Mouse (Mus musculus) midbrain, postnatal 0 days (tissue): ENCODE measurements around the gene Mfsd14a. TPM values are rescaled to one million over a fixed set of nuclear protein-coding genes. Genes with fewer than 3 reads are reported as not detected.

ENCODE experiments used
- ATAC-seq: fragments of 200-750 bp; cut with Nextera tagmentation; 2 replicates; pipeline ENCODE4 v1.8.0; 2017; ENCODE audit warnings: moderate number of reproducible peaks, mild to moderate bottlenecking, moderate TSS enrichment, moderate library complexity; ENCODE audit not compliant: low FRiP score
- DNase-seq: peaks from one replicate; pipeline ENCODE4 v3.0.0-alpha.2; 2015; ENCODE audit warnings: low spot score
- H3K27ac ChIP-seq: fragments of 300-500 bp; sonication (generic); 2 replicates; pipeline ENCODE4 v1.5.1; 2014; ENCODE audit warnings: low read depth, mild to moderate bottlenecking, low read length, mixed read lengths
- H3K27me3 ChIP-seq: fragments of 300-500 bp; sonication (generic); 2 replicates; pipeline ENCODE4 v1.6.1; 2014; ENCODE audit warnings: low read length, control low read depth, mixed read lengths; ENCODE audit not compliant: insufficient read depth
- H3K36me3 ChIP-seq: fragments of 300-500 bp; sonication (generic); 2 replicates; pipeline ENCODE4 v1.6.1; 2014; ENCODE audit warnings: low read length, control low read depth, mixed read lengths; ENCODE audit not compliant: insufficient read depth
- H3K4me1 ChIP-seq: fragments of 300-500 bp; sonication (generic); 2 replicates; pipeline ENCODE4 v1.6.1; 2014; ENCODE audit warnings: mild to moderate bottlenecking, control low read depth, antibody characterized with exemption, low read length, mixed read lengths; ENCODE audit not compliant: insufficient read depth
- H3K4me2 ChIP-seq: fragments of 300-500 bp; sonication (generic); 2 replicates; pipeline ENCODE4 v1.6.1; 2014; ENCODE audit warnings: low read depth, mild to moderate bottlenecking, low read length, mixed read lengths; ENCODE audit not compliant: poor library complexity, severe bottlenecking
- H3K4me3 ChIP-seq: fragments of 300-500 bp; sonication (generic); 2 replicates; pipeline ENCODE4 v1.5.1; 2014; ENCODE audit warnings: low read depth, mild to moderate bottlenecking, low read length, moderate library complexity
- H3K9ac ChIP-seq: fragments of 300-500 bp; sonication (generic); replicated peaks from 2 replicates; pipeline ENCODE4 v1.6.1; 2014; ENCODE audit warnings: mild to moderate bottlenecking, low read length, moderate library complexity, mixed read lengths; ENCODE audit not compliant: poor library complexity, severe bottlenecking
- H3K9me3 ChIP-seq: fragments of 300-500 bp; sonication (generic); 2 replicates; pipeline ENCODE4 v1.6.1; 2016; ENCODE audit warnings: low read length, control low read depth
- CTCF ChIP-seq: IDR thresholded peaks from 2 replicates; pipeline ENCODE4 v1.5.1; 2016; ENCODE audit warnings: antibody characterized with exemption, mild to moderate bottlenecking
- WGBS: fragments of 180-500 bp; shearing (Covaris S2); extraction: QIAGEN DNeasy Blood & Tissue Kit; methylation state at CpG from one replicate; pipeline ENCODE4 v1.1.7; 2014; 5-methylcytosine and 5-hydroxymethylcytosine counted together
- polyA plus RNA-seq: library from polyadenylated mRNA; unstranded; fragments of >200 nt; fragmentation: Nextera tagmentation; extraction: Ambion mirVana; gene quantifications from 2 replicates; pipeline ENCODE4 v1.2.1, GENCODE M21; 2015
- total RNA-seq: library from RNA; depleted of rRNA; stranded (reverse); fragments of >200 nt; gene quantifications from 2 replicates; pipeline ENCODE4 v1.2.3, GENCODE M21; 2014

Gene Mfsd14a
- total and polyA plus RNA-seq, 2 experiments from 2014 or later: 50.6 to 51.1 TPM

GRCm38 (mm10) chr3:116646387-116646786 is 16.1 kb downstream of the Mfsd14a start:
- WGBS: 100% methylated on average over 1 of the region's 1 CpGs
- Histone ChIP-seq H3K4me1 (no peaks in the 10 kb centered on the region), H3K27ac (no peak overlapping the region), H3K27me3 (no peaks in the 10 kb centered on the region), H3K4me3 (no peak overlapping the region), H3K4me2 (no peak overlapping the region), H3K9ac (no peak overlapping the region), H3K9me3 (no peaks in the 10 kb centered on the region), H3K36me3 (peaks cover 34% of the 10 kb centered on the region)
- DNase-seq (no peak), ATAC-seq (no peak)
- no peak for TF ChIP-seq CTCF

- Histone ChIP-seq H3K4me1 (no peaks in the 10 kb centered on the region), H3K4me2 (no peak overlapping the region), H3K36me3 (peaks cover 56% of the 10 kb centered on the region), H3K9ac (no peak overlapping the region), H3K9me3 (no peaks in the 10 kb centered on the region), H3K27ac (no peak overlapping the region), H3K27me3 (no peaks in the 10 kb centered on the region), H3K4me3 (no peak overlapping the region)
- no peak for DNase-seq
- 89% methylated on average over 2 of the region's 2 CpGs for WGBS
- no peak for TF ChIP-seq CTCF
- no peak for ATAC-seq
Observed at GRCm38 (mm10) chr3:116642373-116642772, 20.1 kb downstream of the Mfsd14a start.

DNA sequence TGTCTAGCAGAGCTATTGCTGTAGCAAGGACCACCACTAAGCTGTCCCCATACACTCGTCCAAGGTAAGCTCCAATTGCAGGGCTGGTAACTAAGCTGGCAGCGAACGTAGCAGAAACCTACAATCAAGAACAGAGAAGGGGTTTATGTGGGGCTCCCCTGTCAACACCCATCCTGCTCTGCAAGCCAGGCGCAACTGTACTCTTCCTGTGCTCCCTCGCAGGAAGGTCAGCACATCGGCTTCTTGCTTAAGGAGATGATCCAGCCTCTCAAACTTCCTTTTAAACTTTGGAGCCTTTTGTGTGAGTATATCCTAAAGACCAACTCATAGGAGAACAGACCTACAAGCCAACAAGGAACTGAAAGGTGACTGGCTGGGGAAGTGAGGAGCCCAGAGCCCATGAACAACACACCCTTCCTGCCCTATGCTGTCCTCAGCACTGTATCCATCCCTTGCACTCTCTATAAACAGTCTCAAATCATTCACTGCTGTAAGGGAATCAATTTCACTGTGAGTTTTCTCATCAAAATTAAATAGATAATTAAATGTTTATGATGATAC is 20.6 kb downstream of the Mfsd14a start:
- H3K4me3 ChIP-seq: no peak overlapping the region
- H3K9me3 ChIP-seq: no peaks in the 10 kb centered on the region
- no peak overlapping the region for H3K27ac ChIP-seq
- WGBS: 91% methylated on average over 6 of the region's 6 CpGs
- H3K9ac ChIP-seq: no peak overlapping the region
- H3K4me1 ChIP-seq: no peaks in the 10 kb centered on the region
- no peak overlapping the region for H3K4me2 ChIP-seq
- no peak for TF ChIP-seq CTCF
- H3K27me3 ChIP-seq: no peaks in the 10 kb centered on the region
- no peak for ATAC-seq
- H3K36me3 ChIP-seq: peaks cover 54% of the 10 kb centered on the region
- no peak for DNase-seq

GRCm38 (mm10) chr3:116640024-116640423 is 22.5 kb downstream of the Mfsd14a start:
- no peaks in the 10 kb centered on the region for H3K4me1 ChIP-seq
- 93% methylated on average over 1 of the region's 1 CpGs for WGBS
- H3K9ac ChIP-seq: no peak overlapping the region
- H3K4me3 ChIP-seq: no peak overlapping the region
- ATAC-seq (no peak), DNase-seq (no peak)
- H3K27me3 ChIP-seq: no peaks in the 10 kb centered on the region
- H3K36me3 ChIP-seq: peaks cover 48% of the 10 kb centered on the region
- H3K4me2 ChIP-seq: no peak overlapping the region
- H3K9me3 ChIP-seq: no peaks in the 10 kb centered on the region
- no peak overlapping the region for H3K27ac ChIP-seq
- TF ChIP-seq CTCF: no peak

- Histone ChIP-seq H3K4me3 (no peak overlapping the region), H3K27me3 (no peaks in the 10 kb centered on the region), H3K27ac (no peak overlapping the region), H3K36me3 (peaks cover 58% of the 10 kb centered on the region), H3K9me3 (no peaks in the 10 kb centered on the region), H3K9ac (no peak overlapping the region), H3K4me2 (no peak overlapping the region), H3K4me1 (no peaks in the 10 kb centered on the region)
- DNase-seq: no peak
- no peak for ATAC-seq
- TF ChIP-seq CTCF: no peak
- 93% methylated on average over 7 of the region's 7 CpGs for WGBS
Observed at GRCm38 (mm10) chr3:116638572-116638971, 23.9 kb downstream of the Mfsd14a start.

DNA sequence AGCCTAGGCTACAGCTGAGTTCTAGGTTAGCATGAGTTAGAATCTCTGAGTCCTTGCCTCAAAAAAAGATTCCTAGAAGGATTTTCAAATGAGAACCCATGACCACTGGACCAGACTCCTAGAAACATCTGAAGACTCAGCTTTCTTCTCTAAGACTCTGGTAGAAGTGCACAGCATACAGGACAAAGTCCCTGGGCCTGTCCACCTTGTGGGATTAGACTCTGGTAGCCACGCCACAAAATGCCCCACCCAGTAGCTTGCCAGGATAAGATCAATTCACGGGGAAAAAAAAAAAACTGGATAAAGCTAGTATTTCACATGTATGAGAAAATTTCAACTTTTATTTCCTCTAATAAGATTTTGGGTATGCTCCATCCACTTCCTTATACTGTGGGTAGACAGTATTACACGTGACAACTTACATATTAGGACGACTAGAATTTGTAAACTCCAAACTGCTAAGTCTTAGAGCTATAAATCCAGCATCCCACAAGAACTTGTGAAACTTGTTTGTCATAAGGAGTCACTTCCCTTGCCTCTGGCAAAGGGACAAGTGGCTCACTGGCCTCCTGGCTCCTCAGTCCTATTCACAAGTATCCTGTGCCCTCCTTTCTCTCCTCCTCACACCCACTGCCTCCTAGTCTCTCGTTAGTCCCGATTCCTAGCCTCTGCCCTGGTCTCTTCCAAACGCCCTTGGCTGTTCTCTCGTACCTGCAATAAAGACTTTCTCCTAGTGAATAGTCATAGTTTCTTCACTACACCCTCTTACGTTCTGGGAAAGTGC is 24.6 kb downstream of the Mfsd14a start:
- H3K27me3 ChIP-seq: no peaks in the 10 kb centered on the region
- WGBS: 91% methylated on average over 9 of the region's 9 CpGs
- DNase-seq: no peak

More for the DNA sequence above, 24.6 kb downstream of the Mfsd14a start:
- no peak overlapping the region for H3K9ac ChIP-seq
- H3K4me2 ChIP-seq: no peak overlapping the region
- no peak overlapping the region for H3K27ac ChIP-seq
- no peak for TF ChIP-seq CTCF
- H3K4me3 ChIP-seq: no peak overlapping the region
- H3K9me3 ChIP-seq: no peaks in the 10 kb centered on the region
- no peaks in the 10 kb centered on the region for H3K4me1 ChIP-seq
- ATAC-seq: no peak
- peaks cover 58% of the 10 kb centered on the region for H3K36me3 ChIP-seq
